Mouse (Mus musculus) layer of hippocampus, adult 2 months (tissue): ENCODE measurements at regions not wholly inside any gene's neighbourhood (a gene's known extent, or its start where the extent isn't known, plus 50 kb on each side); places are given as distances from the start of the nearest gene placed in this dataset.
A peak's percentile ranks its signal among the peaks of the same experiment; 100 is the strongest.
"Not testable (repeated sequence)": the region's sequence is repeated elsewhere in the genome, so short reads cannot be mapped to it uniquely, and the experiment has no call there.

ENCODE experiments used
- DNase-seq, 2 experiments: peaks; one replicate each; pipeline ENCODE4 v3.0.0; 2022; ENCODE audit warnings: low spot score in 2 of 2
- H3K27ac ChIP-seq: fragments of 200-600 bp; 2 replicates; pipeline ENCODE4 v1.8.1; 2022
- H3K4me3 ChIP-seq: fragments of 200-600 bp; 2 replicates; pipeline ENCODE4 v1.8.1; 2022; ENCODE audit warnings: mild to moderate bottlenecking
- CTCF ChIP-seq: fragments of 200-600 bp; conservative IDR thresholded peaks from 2 replicates; pipeline ENCODE4 v1.8.1; 2022; ENCODE audit warnings: antibody characterized with exemption, mild to moderate bottlenecking, moderate library complexity

- not testable (repeated sequence) for DNase-seq, H3K27ac ChIP-seq, H3K4me3 ChIP-seq
Observed at GRCm38 (mm10) chr19:3158149-3158548, 124.6 kb upstream of the Mrpl21 start.

DNA sequence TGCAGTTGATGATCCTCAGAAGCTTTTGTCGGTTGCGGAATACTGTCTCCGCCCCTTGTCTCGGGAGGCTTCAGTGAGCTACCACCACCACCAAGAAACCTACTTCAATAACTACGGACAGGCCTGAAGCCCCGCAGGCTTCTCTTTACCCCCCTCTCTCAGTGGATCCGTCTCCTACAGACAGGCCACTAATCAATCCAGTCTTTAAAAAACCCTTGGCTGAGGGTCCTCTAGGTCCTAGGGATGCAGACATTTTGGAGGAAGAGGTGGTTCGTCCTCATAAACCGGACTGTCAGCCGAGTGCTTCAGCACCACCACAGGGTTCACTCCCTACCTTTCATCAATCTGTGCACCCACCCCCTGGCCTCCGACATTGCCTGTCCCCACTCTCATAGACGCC is 123.4 kb upstream of the Mrpl21 start:
- H3K27ac ChIP-seq, result no peak overlapping the region
- no peak overlapping the region for H3K4me3 ChIP-seq
- TF ChIP-seq CTCF, result no peak
- DNase-seq, result no peak

GRCm38 (mm10) chr19:3167683-3168082 is 115.0 kb upstream of the Mrpl21 start:
- Histone ChIP-seq H3K4me3 (no peak overlapping the region), H3K27ac (no peak overlapping the region)
- no peak for DNase-seq
- TF ChIP-seq CTCF, result no peak

DNA sequence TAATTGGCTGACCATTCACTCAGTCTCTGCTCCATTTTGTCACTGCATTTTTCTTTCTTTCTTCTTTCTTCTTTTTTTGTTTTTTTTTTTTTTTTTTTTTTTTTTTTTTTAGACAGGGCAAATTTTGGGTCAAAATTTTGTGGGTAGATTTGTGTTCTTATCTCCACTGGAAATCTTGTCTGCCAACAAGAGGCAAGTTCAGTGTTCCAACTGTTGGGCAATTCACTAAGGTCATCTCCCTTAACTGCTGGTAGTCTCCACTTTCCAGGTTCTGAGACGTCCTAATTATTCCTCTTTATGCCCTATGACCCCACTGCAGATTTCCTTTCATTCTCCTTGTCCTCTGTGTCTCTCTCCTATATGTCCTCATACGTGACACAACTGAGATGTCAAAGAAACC is 100.1 kb upstream of the Mrpl21 start:
- DNase-seq, result no peak
- Histone ChIP-seq H3K4me3 (no peak overlapping the region), H3K27ac (no peak overlapping the region)
- TF ChIP-seq CTCF, result no peak

GRCm38 (mm10) chr19:3192644-3193043 is 90.1 kb upstream of the Mrpl21 start:
- TF ChIP-seq CTCF, result no peak
- DNase-seq, result no peak
- H3K4me3 ChIP-seq, result no peak overlapping the region
- no peak overlapping the region for H3K27ac ChIP-seq

GRCm38 (mm10) chr19:3204504-3204903 is 78.2 kb upstream of the Mrpl21 start:
- not testable (repeated sequence) for H3K4me3 ChIP-seq, DNase-seq, H3K27ac ChIP-seq
- TF ChIP-seq CTCF, result peak; percentile 68

GRCm38 (mm10) chr19:3205406-3205805 is 77.3 kb upstream of the Mrpl21 start:
- not testable (repeated sequence) for H3K4me3 ChIP-seq, H3K27ac ChIP-seq, DNase-seq

DNA sequence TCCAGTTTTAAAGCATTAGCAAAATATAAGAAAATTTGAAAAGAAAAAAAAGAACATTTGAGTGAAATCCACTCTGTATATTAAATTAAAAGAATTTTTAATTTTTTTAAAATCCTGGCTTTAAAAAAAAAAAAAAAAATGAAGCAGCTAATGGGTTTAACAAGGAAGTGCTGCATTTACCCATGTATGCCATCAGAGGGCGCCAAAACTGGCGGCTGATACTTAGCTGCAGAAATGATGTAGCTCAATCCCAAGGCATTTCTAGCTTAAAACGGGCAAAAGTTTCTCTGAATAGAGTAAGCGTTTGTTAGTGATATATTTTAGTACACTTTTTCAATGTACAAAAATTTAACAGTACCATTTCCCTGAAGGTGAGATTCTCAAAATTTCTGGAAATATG is 74.4 kb upstream of the Mrpl21 start:
- Histone ChIP-seq H3K27ac (no peak overlapping the region), H3K4me3 (no peak overlapping the region)
- TF ChIP-seq CTCF, result peak; percentile 88
- DNase-seq, result peak; percentile 14 to 50
